Comparison of ENCODE assay signal across 27 mouse cellular contexts in genomic region chr11:82865957-82866356, GRCm38 (mm10). TPM values are rescaled to one million over a fixed set of nuclear protein-coding genes. Genes with fewer than 3 reads are reported as not detected.
"Had no signal": no experiment of that assay in that cellular context is flagged by ENCODE, and none has a peak within 500 bp of the region (broad histone marks: within the 10 kb centered on the region; RNA-seq: fewer than 3 reads in every experiment).

No protein-coding gene starts in this region.

- H3K9ac ChIP-seq: limb, embryonic 13.5 days; lung, embryonic 14.5 days; midbrain, embryonic 12.5 days; midbrain, embryonic 15.5 days; neural tube, embryonic 13.5 days had no signal

- DNase-seq: kidney, adult 18-20 months; kidney, adult 9 months; kidney, postnatal 14 days; kidney, postnatal 4 days; layer of hippocampus, postnatal 36 days; lung, embryonic 14.5 days; retina, postnatal 1 day; right cerebral cortex, postnatal 25 days; spleen, adult 18-20 months; thymus, adult 18-20 months; thymus, postnatal 36 days had no signal

- H3K36me3 ChIP-seq: limb, embryonic 10.5 days; limb, embryonic 13.5 days; midbrain, embryonic 12.5 days; midbrain, embryonic 15.5 days; neural tube, embryonic 13.5 days had no signal

- ATAC-seq: inflammation-experienced regulatory T-cells, adult 6 months; intestine, embryonic 16.5 days; lung, postnatal 0 days; midbrain, embryonic 15.5 days had no signal

- H3K4me3 ChIP-seq: limb, embryonic 10.5 days; limb, embryonic 13.5 days; midbrain, embryonic 12.5 days; midbrain, embryonic 15.5 days; myocyte; neural tube, embryonic 13.5 days had no signal

- H3K27ac ChIP-seq: limb, embryonic 10.5 days; limb, embryonic 13.5 days; macrophage; midbrain, embryonic 12.5 days; midbrain, embryonic 15.5 days; neural tube, embryonic 13.5 days had no signal

- H3K4me2 ChIP-seq: limb, embryonic 13.5 days; lung, embryonic 14.5 days; midbrain, embryonic 12.5 days; midbrain, embryonic 15.5 days; neural tube, embryonic 13.5 days had no signal

- H3K27me3 ChIP-seq: limb, embryonic 13.5 days; midbrain, embryonic 15.5 days; neural tube, embryonic 13.5 days had no signal

- H3K9me3 ChIP-seq: limb, embryonic 10.5 days; limb, embryonic 13.5 days; midbrain, embryonic 12.5 days; midbrain, embryonic 15.5 days; neural tube, embryonic 13.5 days had no signal

RNA-seq across cellular contexts. Expression of gene Fndc8, which starts 26.0 kb away (rescaled TPM):
- total RNA-seq: layer of hippocampus, adult 18-20 months; layer of hippocampus, postnatal 36 days; left cerebral cortex, adult 8-10 months; left cerebral cortex, postnatal 14 days; liver, adult 2 months; megakaryocyte, adult 5-6 weeks; neutrophil, adult 5-6 weeks had no signal
- polyA plus RNA-seq: inflammation-experienced regulatory T-cells, adult 6 months; liver, adult 2 months; lung, embryonic 14.5 days; macrophage had no signal

RNA-seq across cellular contexts. Expression of gene Unc45b, which starts 44.4 kb away (rescaled TPM):
- total RNA-seq: megakaryocyte, adult 5-6 weeks; neutrophil, adult 5-6 weeks had no signal
- polyA plus RNA-seq: macrophage had no signal
